Mouse (Mus musculus) CH12.LX (cell line): ENCODE measurements around the gene Stab1. TPM values are rescaled to one million over a fixed set of nuclear protein-coding genes. Genes with fewer than 3 reads are reported as not detected.

ENCODE experiments used
- DNase-seq: peaks from one replicate; pipeline ENCODE4 v3.0.0-alpha.2; 2013; ENCODE audit errors: extremely low read depth
- H3K27ac ChIP-seq: 2 replicates; pipeline ENCODE4 v1.5.1; 2012; ENCODE audit warnings: low read depth, mild to moderate bottlenecking, control low read depth, moderate library complexity; ENCODE audit not compliant: insufficient read depth
- H3K27me3 ChIP-seq: replicated peaks from 2 replicates; pipeline ENCODE3; 2012; ENCODE audit warnings: inconsistent platforms
- H3K36me3 ChIP-seq, 2 experiments: replicated peaks in 1 of 2; 2 replicates each; pipeline versions ENCODE3 to v1.6.1; 2012; ENCODE audit warnings: inconsistent platforms in 1 of 2, low read length in 1 of 2, mild to moderate bottlenecking in 1 of 2, mixed read lengths in 1 of 2, moderate library complexity in 1 of 2; ENCODE audit not compliant: control insufficient read depth in 1 of 2, insufficient read depth in 1 of 2
- H3K4me1 ChIP-seq, 2 experiments: 2 replicates each; pipeline ENCODE4 v1.6.1; 2012; ENCODE audit warnings: inconsistent platforms in 1 of 2, moderate library complexity in 1 of 2; ENCODE audit not compliant: insufficient read depth in 2 of 2, control insufficient read depth in 1 of 2
- H3K4me2 ChIP-seq: 2 replicates; pipeline ENCODE4 v1.6.1; 2012; ENCODE audit warnings: low read depth, mild to moderate bottlenecking, control low read depth; ENCODE audit not compliant: poor library complexity, insufficient read depth, severe bottlenecking
- H3K4me3 ChIP-seq, 3 experiments: fragments of 150-350 bp in 1 of 3; sonication (generic) in 1 of 3; replicated peaks in 1 of 3; 2 replicates each; pipeline versions ENCODE3 to v1.5.1; 2011 to 2012; ENCODE audit warnings: low read depth in 2 of 3, low read length in 2 of 3, mild to moderate bottlenecking in 2 of 3, moderate library complexity in 2 of 3, control low read depth in 1 of 3, improper control_type of control experiment in 1 of 3, inconsistent platforms in 1 of 3, mixed read lengths in 1 of 3; ENCODE audit not compliant: poor library complexity in 1 of 3
- H3K79me2 ChIP-seq: replicated peaks from 2 replicates; pipeline ENCODE4 v1.6.1; 2012; ENCODE audit warnings: mild to moderate bottlenecking, moderate library complexity; ENCODE audit not compliant: control insufficient read depth, poor library complexity, insufficient read depth, severe bottlenecking; ENCODE audit errors: extremely low read depth
- H3K9ac ChIP-seq: 2 replicates; pipeline ENCODE4 v1.6.1; 2012; ENCODE audit warnings: low read depth, mild to moderate bottlenecking, control low read depth, moderate library complexity; ENCODE audit not compliant: insufficient read depth
- H3K9me3 ChIP-seq: replicated peaks from 2 replicates; pipeline ENCODE3; 2012; ENCODE audit warnings: low read length, inconsistent platforms, mixed read lengths
- BHLHE40 ChIP-seq: IDR thresholded peaks from 2 replicates; pipeline ENCODE4 v1.6.1; 2011; ENCODE audit warnings: mild to moderate bottlenecking, low read depth, low read length, improper control_type of control experiment
- CTCF ChIP-seq, 2 experiments: IDR thresholded peaks in 1 of 2; conservative IDR thresholded peaks in 1 of 2; 2 replicates each; pipeline ENCODE4 v1.5.1; 2011 to 2012; ENCODE audit warnings: low read depth in 2 of 2, low read length in 2 of 2, improper control_type of control experiment in 1 of 2, inconsistent platforms in 1 of 2, mild to moderate bottlenecking in 1 of 2, moderate library complexity in 1 of 2
- ELF1 ChIP-seq: IDR thresholded peaks from 2 replicates; pipeline ENCODE4 v1.6.1; 2014; ENCODE audit warnings: low read depth, mild to moderate bottlenecking, inconsistent platforms, low read length, improper control_type of control experiment
- ETS1 ChIP-seq: conservative IDR thresholded peaks from 2 replicates; pipeline ENCODE4 v1.6.1; 2012; ENCODE audit warnings: low read depth, mild to moderate bottlenecking, inconsistent platforms, low read length, improper control_type of control experiment, moderate library complexity
- GABPA ChIP-seq: IDR thresholded peaks from 2 replicates; pipeline ENCODE4 v1.6.1; 2012; ENCODE audit warnings: low read depth, low read length, improper control_type of control experiment, inconsistent platforms; ENCODE audit not compliant: insufficient replicate concordance
- JUN ChIP-seq: IDR thresholded peaks from 2 replicates; pipeline ENCODE4 v1.6.1; 2011; ENCODE audit warnings: low read depth, mild to moderate bottlenecking, low read length, improper control_type of control experiment, moderate library complexity; ENCODE audit not compliant: insufficient read depth
- KAT2A ChIP-seq: IDR thresholded peaks from 2 replicates; pipeline ENCODE4 v1.6.1; 2012; ENCODE audit warnings: low read length, improper control_type of control experiment, inconsistent platforms; ENCODE audit not compliant: insufficient replicate concordance
- MAX ChIP-seq: IDR thresholded peaks from 2 replicates; pipeline ENCODE4 v1.6.1; 2011; ENCODE audit warnings: low read length, improper control_type of control experiment
- MAZ ChIP-seq: IDR thresholded peaks from 2 replicates; pipeline ENCODE4 v1.6.1; 2012; ENCODE audit warnings: low read depth, mild to moderate bottlenecking, inconsistent platforms, low read length, improper control_type of control experiment, moderate library complexity
- MEF2A ChIP-seq: IDR thresholded peaks from 2 replicates; pipeline ENCODE4 v1.6.1; 2014; ENCODE audit warnings: low read depth, mild to moderate bottlenecking, inconsistent platforms, low read length, improper control_type of control experiment, borderline replicate concordance
- MXI1 ChIP-seq: IDR thresholded peaks from 2 replicates; pipeline ENCODE4 v1.6.1; 2011; ENCODE audit warnings: mild to moderate bottlenecking, low read depth, low read length, improper control_type of control experiment
- MYC ChIP-seq: IDR thresholded peaks from 2 replicates; pipeline ENCODE4 v1.6.1; 2011; ENCODE audit warnings: low read depth, mild to moderate bottlenecking, improper control_type of control experiment, low read length
- PAX5 ChIP-seq: IDR thresholded peaks from 2 replicates; pipeline ENCODE4 v1.6.1; 2012; ENCODE audit warnings: low read length, inconsistent platforms, mixed read lengths
- POLR2AphosphoS2 ChIP-seq: IDR thresholded peaks from 2 replicates; pipeline ENCODE4 v1.6.1; 2011; ENCODE audit warnings: low read depth, low read length, improper control_type of control experiment
- RAD21 ChIP-seq: IDR thresholded peaks from 2 replicates; pipeline ENCODE4 v1.6.1; 2011; ENCODE audit warnings: low read depth, mild to moderate bottlenecking, low read length, improper control_type of control experiment, moderate library complexity
- RCOR1 ChIP-seq: conservative IDR thresholded peaks from 2 replicates; pipeline ENCODE4 v1.6.1; 2012; ENCODE audit warnings: low read depth, mild to moderate bottlenecking, inconsistent platforms, low read length, improper control_type of control experiment
- SMC3 ChIP-seq: IDR thresholded peaks from 2 replicates; pipeline ENCODE4 v1.6.1; 2011; ENCODE audit warnings: low read depth, low read length, improper control_type of control experiment
- TCF12 ChIP-seq: IDR thresholded peaks from 2 replicates; pipeline ENCODE4 v1.6.1; 2014; ENCODE audit warnings: low read depth, mild to moderate bottlenecking, inconsistent platforms, low read length, improper control_type of control experiment
- UBTF ChIP-seq: IDR thresholded peaks from 2 replicates; pipeline ENCODE4 v1.6.1; 2012; ENCODE audit warnings: low read depth, mild to moderate bottlenecking, inconsistent platforms, low read length, improper control_type of control experiment, moderate library complexity
- USF2 ChIP-seq: conservative IDR thresholded peaks from 2 replicates; pipeline ENCODE4 v1.6.1; 2011; ENCODE audit warnings: low read depth, low read length, improper control_type of control experiment
- ZMIZ1 ChIP-seq: IDR thresholded peaks from 2 replicates; pipeline ENCODE4 v1.6.1; 2012; ENCODE audit warnings: low read depth, mild to moderate bottlenecking, inconsistent platforms, low read length, improper control_type of control experiment
- ZNF384 ChIP-seq: IDR thresholded peaks from 2 replicates; pipeline ENCODE4 v1.6.1; 2012; ENCODE audit warnings: low read depth, low read length, improper control_type of control experiment, inconsistent platforms
- dilution Hi-C: fragments of 300-500 bp; cut with MboI; formaldehyde crosslinking; loops from 2 replicates; pipeline ENCODE4 v1.14.3; 2020; ENCODE audit warnings: low sequenced_read_pairs; ENCODE audit not compliant: extremely low pct_unique_long_range_greater_than_20kb, extremely low pct_ligation_motif_present
- in situ Hi-C: fragments of 300-500 bp; cut with MboI; formaldehyde crosslinking; loops from 3 replicates; pipeline ENCODE4 v1.14.3; 2019; ENCODE audit warnings: low sequenced_read_pairs, low pct_ligation_motif_present, low pct_unique_long_range_greater_than_20kb, mixed read lengths
- polyA plus RNA-seq: library from polyadenylated mRNA; unstranded; fragments of >175 nt; gene quantifications from 2 replicates; pipeline ENCODE4 v1.2.1, GENCODE M21; 2012; ENCODE audit warnings: low read depth; ENCODE audit not compliant: insufficient read length
- total RNA-seq, 2 experiments: library from RNA; depleted of rRNA; stranded (reverse); fragments of 300-350 nt in 1 of 2; fragments of >200 nt in 1 of 2; gene quantifications; 2 replicates each; pipeline ENCODE4 v1.2.3; 2012 to 2014

The Stab1 gene
- total and polyA plus RNA-seq, 3 experiments = 3.9 to 11.2 (median 5.8) TPM

DNA sequence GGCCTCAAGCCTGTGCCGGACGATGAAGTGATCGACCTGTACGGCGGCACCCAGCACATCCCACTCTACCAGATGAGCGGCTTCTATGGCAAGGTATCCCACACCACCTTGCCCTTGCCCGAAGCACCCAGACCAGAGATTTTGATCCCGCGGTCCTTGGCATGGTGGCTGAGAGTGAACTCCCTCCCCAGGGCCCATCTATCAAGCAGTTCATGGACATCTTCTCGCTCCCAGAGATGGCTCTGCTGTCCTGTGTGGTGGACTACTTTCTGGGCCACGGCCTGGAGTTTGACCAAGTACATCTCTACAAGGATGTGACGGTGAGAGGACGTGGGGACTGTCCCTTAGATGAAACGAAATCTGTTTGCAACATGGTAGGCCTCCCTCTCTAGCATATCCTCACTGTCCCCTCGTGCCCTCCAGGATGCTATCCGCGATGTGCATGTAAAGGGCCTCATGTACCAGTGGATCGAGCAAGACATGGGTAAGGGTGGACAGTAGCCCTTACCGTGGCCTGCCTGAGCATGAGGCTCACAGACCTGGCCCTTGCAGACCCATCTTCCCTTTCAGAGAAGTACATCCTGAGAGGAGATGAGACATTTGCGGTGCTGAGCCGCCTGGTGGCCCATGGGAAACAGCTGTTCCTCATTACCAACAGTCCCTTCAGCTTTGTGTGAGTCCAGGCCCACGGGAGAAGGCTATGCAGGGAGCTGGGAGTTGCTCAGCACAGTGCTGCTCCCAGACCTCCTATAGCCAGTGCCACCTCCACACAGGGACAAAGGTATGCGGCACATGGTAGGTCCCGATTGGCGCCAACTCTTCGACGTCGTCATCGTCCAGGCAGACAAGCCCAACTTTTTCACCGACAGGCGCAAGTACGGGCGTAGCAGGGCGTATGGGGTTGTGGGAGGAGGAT is 32.7 kb downstream of the Stab1 start:
- in situ Hi-C loops = no loop called here
- no peak overlapping the region for H3K9ac ChIP-seq
- H3K4me1 ChIP-seq = peaks cover 2 to 3% of the 10 kb centered on the region in 2 experiments; a peak in 2 of 4 replicates
- no peak overlapping the region for H3K4me3 ChIP-seq
- TF ChIP-seq UBTF (no peak), SMC3 (no peak), RAD21 (no peak), TCF12 (no peak), RCOR1 (no peak), MAX (no peak), USF2 (no peak), ZMIZ1 (no peak), CTCF (conservative IDR thresholded peaks at IDR 0.05 in 1 of 2, IDR thresholded peaks at IDR 0.05 in 1 of 2; ENCODE audit: low read depth in 2 of 2, low read length in 2 of 2) (no peak), PAX5 (no peak), ZNF384 (no peak), MAZ (no peak)
- no peaks in the 10 kb centered on the region for H3K9me3 ChIP-seq
- no peak for DNase-seq
- dilution Hi-C loops = no loop called here
- no peaks in the 10 kb centered on the region for H3K79me2 ChIP-seq
- peaks cover 23% of the 10 kb centered on the region for H3K27me3 ChIP-seq
- peaks cover 20 to 48% of the 10 kb centered on the region in 2 experiments for H3K36me3 ChIP-seq
- no peak overlapping the region for H3K4me2 ChIP-seq
- no peak overlapping the region for H3K27ac ChIP-seq

DNA sequence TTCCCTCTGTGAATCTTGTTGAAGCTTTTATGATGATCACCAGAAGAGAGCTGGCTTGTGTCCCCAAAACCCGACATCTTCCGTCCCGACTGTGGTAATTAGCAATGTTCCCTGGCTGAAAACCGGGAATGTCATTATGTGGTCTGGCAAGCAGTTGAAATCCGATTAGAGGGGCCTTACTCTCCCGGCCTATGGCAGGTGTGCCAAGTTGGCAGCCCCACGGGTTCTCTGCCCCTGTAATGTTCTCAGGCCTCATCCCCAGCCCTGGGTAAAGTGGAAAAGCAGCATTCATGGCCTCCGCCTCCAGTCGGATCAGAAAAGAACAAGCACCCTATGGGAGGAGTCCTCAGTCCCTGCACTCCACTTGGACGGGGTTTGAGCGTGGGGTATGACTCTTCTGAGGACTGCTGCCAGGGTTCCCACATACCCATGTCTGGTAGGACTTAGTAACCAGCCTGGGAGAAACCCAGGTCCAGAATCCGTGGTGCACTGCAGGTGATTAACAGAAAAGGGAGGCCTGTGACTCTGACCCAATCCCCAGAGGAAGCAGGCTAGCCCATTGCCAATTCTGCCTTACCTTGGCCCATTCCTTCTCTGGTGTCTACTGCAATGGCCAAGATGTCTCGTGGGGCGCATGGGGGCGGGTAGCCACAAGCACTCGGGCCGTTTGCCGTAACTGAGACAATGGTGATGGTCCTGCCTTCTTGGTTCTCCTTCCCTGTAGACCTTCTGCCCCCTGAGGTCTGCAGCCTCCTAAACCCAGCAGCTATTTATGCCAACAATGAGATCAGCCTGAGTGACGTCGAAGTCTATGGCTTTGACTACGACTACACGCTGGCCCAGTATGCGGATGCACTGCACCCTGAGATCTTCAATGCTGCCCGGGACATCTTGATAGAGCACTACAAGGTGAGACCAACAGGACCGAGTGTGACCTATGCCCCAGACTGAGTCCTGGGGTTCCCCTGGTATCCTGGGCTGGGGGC is 34.1 kb downstream of the Stab1 start:
- in situ Hi-C loops (no loop called here), dilution Hi-C loops (no loop called here)
- Histone ChIP-seq H3K27ac (no peak overlapping the region), H3K4me3 (no peak overlapping the region), H3K4me1 (peaks cover 2 to 4% of the 10 kb centered on the region in 2 experiments; a peak in 3 of 4 replicates), H3K4me2 (no peak overlapping the region), H3K79me2 (no peaks in the 10 kb centered on the region), H3K9ac (no peak overlapping the region), H3K9me3 (no peaks in the 10 kb centered on the region), H3K36me3 (peaks cover 20 to 33% of the 10 kb centered on the region in 2 experiments), H3K27me3 (peaks cover 33% of the 10 kb centered on the region)
- no peak for DNase-seq
- TF ChIP-seq SMC3 (no peak), PAX5 (no peak), ZNF384 (no peak), UBTF (no peak), KAT2A (no peak), ETS1 (no peak), MEF2A (no peak), POLR2AphosphoS2 (no peak), MXI1 (no peak), RCOR1 (no peak), RAD21 (no peak), JUN (no peak), MYC (no peak), BHLHE40 (no peak), ELF1 (no peak), GABPA (no peak), ZMIZ1 (no peak)
